In genomic region chr10:17538944-17539533, GRCm38 (mm10) we compare ENCODE assay signal across 10 mouse cellular contexts.
"Had no signal": no experiment of that assay in that cellular context is flagged by ENCODE, and none has a peak within 500 bp of the region (broad histone marks: within the 10 kb centered on the region; RNA-seq: fewer than 3 reads in every experiment).

No protein-coding gene starts in this region.

- ATAC-seq: liver, postnatal 0 days; lung, postnatal 0 days; midbrain, embryonic 16.5 days had no signal

- DNase-seq: kidney, postnatal 10 days; kidney, postnatal 36 days; layer of hippocampus, postnatal 36 days; left cerebral cortex, postnatal 4 days; liver, postnatal 0 days; lung, embryonic 14.5 days; thymus, adult 18-20 months; thymus, postnatal 4 days had no signal
